Mouse (Mus musculus) MEL (cell line): Measurements from ENCODE around the gene Tex22.
A peak's percentile ranks its signal among the peaks of the same experiment; 100 is the strongest.

ENCODE experiments used
- CHD2 ChIP-seq: IDR thresholded peaks from 2 replicates; pipeline ENCODE4 v1.6.1; 2011; ENCODE audit warnings: low read length, improper control_type of control experiment
- CTCF ChIP-seq, 3 experiments: IDR thresholded peaks in 2 of 3; conservative IDR thresholded peaks in 1 of 3; 2 replicates each; pipeline ENCODE4 v1.5.1; 2011 to 2012; ENCODE audit warnings: low read length in 3 of 3, low read depth in 2 of 3, mild to moderate bottlenecking in 2 of 3, improper control_type of control experiment in 1 of 3, inconsistent platforms in 1 of 3, mixed read lengths in 1 of 3, moderate library complexity in 1 of 3; ENCODE audit not compliant: control insufficient read depth in 1 of 3, insufficient read depth in 1 of 3, poor library complexity in 1 of 3, severe bottlenecking in 1 of 3
- E2F4 ChIP-seq: IDR thresholded peaks from 2 replicates; pipeline ENCODE4 v1.6.1; 2011; ENCODE audit warnings: low read depth, low read length, improper control_type of control experiment, borderline replicate concordance
- JUND ChIP-seq: IDR thresholded peaks from 2 replicates; pipeline ENCODE4 v1.6.1; 2011; ENCODE audit warnings: low read depth, mild to moderate bottlenecking, improper control_type of control experiment, low read length
- MAX ChIP-seq: IDR thresholded peaks from 2 replicates; pipeline ENCODE4 v1.6.1; 2011; ENCODE audit warnings: low read length, improper control_type of control experiment
- MYB ChIP-seq: IDR thresholded peaks from 2 replicates; pipeline ENCODE4 v1.6.1; 2011; ENCODE audit warnings: mild to moderate bottlenecking, low read depth, low read length, improper control_type of control experiment
- MYC ChIP-seq: IDR thresholded peaks from 2 replicates; pipeline ENCODE4 v1.6.1; 2011; ENCODE audit warnings: low read depth, mild to moderate bottlenecking, low read length, improper control_type of control experiment, moderate library complexity
- POLR2A ChIP-seq, 2 experiments: IDR thresholded peaks; 2 replicates each; pipeline ENCODE4 v1.6.1; 2011 to 2012; ENCODE audit warnings: low read length in 2 of 2, mild to moderate bottlenecking in 2 of 2, control low read depth in 1 of 2, improper control_type of control experiment in 1 of 2, low read depth in 1 of 2, moderate library complexity in 1 of 2; ENCODE audit not compliant: control insufficient read depth in 1 of 2, insufficient read depth in 1 of 2, poor library complexity in 1 of 2
- POLR2AphosphoS2 ChIP-seq: IDR thresholded peaks from 2 replicates; pipeline ENCODE4 v1.6.1; 2011; ENCODE audit warnings: low read length, improper control_type of control experiment
- TAL1 ChIP-seq: IDR thresholded peaks from 2 replicates; pipeline ENCODE4 v1.6.1; 2012; ENCODE audit warnings: mild to moderate bottlenecking, inconsistent platforms, low read length, moderate library complexity, mixed read lengths
- ZMIZ1 ChIP-seq: IDR thresholded peaks from 2 replicates; pipeline ENCODE4 v1.6.1; 2012; ENCODE audit warnings: low read depth, mild to moderate bottlenecking, inconsistent platforms, low read length, improper control_type of control experiment, moderate library complexity

DNA sequence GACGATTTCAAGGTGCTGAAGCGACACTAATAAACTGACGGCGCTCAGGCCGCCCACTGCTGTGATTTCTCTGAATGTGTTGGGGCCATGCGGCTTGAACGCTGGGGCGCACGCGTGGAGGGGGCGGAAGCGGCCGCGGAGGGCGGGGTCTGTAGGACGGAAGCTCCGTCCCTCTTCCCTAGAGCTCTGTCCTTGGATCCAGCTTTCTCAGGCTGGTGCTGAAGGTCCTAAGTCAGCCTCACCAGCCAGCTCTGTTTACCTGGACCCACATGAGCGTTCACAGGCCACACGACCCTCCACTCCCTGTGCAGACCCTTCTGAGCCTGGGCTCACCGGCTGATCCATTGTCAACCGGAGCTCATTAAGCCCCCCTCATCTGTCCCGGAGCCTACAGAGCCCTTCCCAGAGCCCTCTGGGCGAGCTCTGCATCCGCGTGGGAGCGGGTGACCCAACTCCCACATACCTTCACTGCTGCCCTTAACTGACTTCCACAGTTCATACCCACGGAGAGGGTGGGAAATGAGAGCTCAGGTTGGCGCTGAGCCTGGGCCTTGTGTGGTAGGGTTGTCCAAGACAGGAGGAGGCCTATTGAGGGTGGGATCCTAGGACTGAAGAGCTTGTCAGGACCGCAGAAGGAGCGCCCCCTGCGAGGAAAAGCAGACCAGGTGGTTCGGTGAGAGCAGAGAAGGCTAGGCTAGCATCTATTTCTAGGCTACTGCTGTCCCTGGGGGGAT is at the start of gene Tex22:
- TF ChIP-seq MYB (0 out of 2 replicates have a peak, but pooled peaks have one; percentile 27), CHD2 (no peak), CTCF (IDR thresholded peaks at IDR 0.05 in 2 of 3, conservative IDR thresholded peaks at IDR 0.05 in 1 of 3; ENCODE audit: control insufficient read depth in 1 of 3, insufficient read depth in 1 of 3, low read depth in 2 of 3, low read length in 3 of 3, poor library complexity in 1 of 3, severe bottlenecking in 1 of 3) (no peak), ZMIZ1 (peak; percentile 96), POLR2AphosphoS2 (peak; percentile 99), JUND (no peak), E2F4 (no peak), MYC (peak; percentile 99), POLR2A (IDR thresholded peaks at IDR 0.05; ENCODE audit: control insufficient read depth in 1 of 2, insufficient read depth in 1 of 2, low read depth in 1 of 2, low read length in 2 of 2, poor library complexity in 1 of 2) (peak in 1 of 2 experiments; percentile 99; a peak in 2 of 4 replicates), MAX (peak; percentile 96), TAL1 (no peak)
